Mouse (Mus musculus) midbrain, embryonic 11.5 days (tissue): Measurements from ENCODE around the gene Mrpl32. TPM values are rescaled to one million over a fixed set of nuclear protein-coding genes. Genes with fewer than 3 reads are reported as not detected.

ENCODE experiments used
- ATAC-seq: fragments of 200-750 bp; cut with Nextera tagmentation; 2 replicates; pipeline ENCODE4 v1.8.0; 2017; ENCODE audit warnings: moderate TSS enrichment, moderate library complexity; ENCODE audit not compliant: low FRiP score
- DNase-seq: peaks from one replicate; pipeline ENCODE4 v3.0.0; 2015; ENCODE audit warnings: low spot score; ENCODE audit errors: missing footprints
- H3K27ac ChIP-seq: fragments of 300-500 bp; sonication (generic); 2 replicates; pipeline ENCODE4 v1.5.1; 2014; ENCODE audit warnings: low read depth, low read length
- H3K27me3 ChIP-seq: fragments of 300-500 bp; sonication (generic); 2 replicates; pipeline ENCODE4 v1.6.1; 2014; ENCODE audit warnings: mild to moderate bottlenecking, low read length, moderate library complexity, mixed read lengths; ENCODE audit not compliant: control insufficient read depth, insufficient read depth
- H3K36me3 ChIP-seq: fragments of 300-500 bp; sonication (generic); 2 replicates; pipeline ENCODE4 v1.6.1; 2014; ENCODE audit warnings: mild to moderate bottlenecking, low read length, moderate library complexity, mixed read lengths; ENCODE audit not compliant: control insufficient read depth, insufficient read depth
- H3K4me1 ChIP-seq: fragments of 300-500 bp; sonication (generic); 2 replicates; pipeline ENCODE4 v1.6.1; 2014; ENCODE audit warnings: low read length; ENCODE audit not compliant: control insufficient read depth, insufficient read depth
- H3K4me2 ChIP-seq: fragments of 300-500 bp; sonication (generic); 2 replicates; pipeline ENCODE4 v1.6.1; 2014; ENCODE audit warnings: mild to moderate bottlenecking, moderate library complexity
- H3K4me3 ChIP-seq: fragments of 300-500 bp; sonication (generic); 2 replicates; pipeline ENCODE4 v1.5.1; 2014; ENCODE audit warnings: low read depth, low read length
- H3K9ac ChIP-seq: fragments of 300-500 bp; sonication (generic); 2 replicates; pipeline ENCODE4 v1.6.1; 2014; ENCODE audit warnings: low read length
- H3K9me3 ChIP-seq: fragments of 300-500 bp; sonication (generic); 2 replicates; pipeline ENCODE4 v1.6.1; 2016; ENCODE audit warnings: low read length; ENCODE audit not compliant: control insufficient read depth
- WGBS: fragments of 180-500 bp; shearing (Covaris S2); extraction: QIAGEN DNeasy Blood & Tissue Kit; methylation state at CpG from one replicate; pipeline ENCODE4 v1.1.7; 2014; 5-methylcytosine and 5-hydroxymethylcytosine counted together
- polyA plus RNA-seq: library from polyadenylated mRNA; unstranded; fragments of >200 nt; fragmentation: Nextera tagmentation; extraction: Ambion mirVana; gene quantifications from 2 replicates; pipeline ENCODE4 v1.2.1, GENCODE M21; 2014

Gene Mrpl32
- polyA plus RNA-seq, 1 experiment from 2014 or later, result 121 TPM

GRCm38 (mm10) chr13:14580392-14580791 lies 32.6 kb downstream of the Mrpl32 start:
- no peak overlapping the region for H3K4me2 ChIP-seq
- no peak for ATAC-seq
- 83% methylated on average over 3 of the region's 3 CpGs for WGBS

DNA sequence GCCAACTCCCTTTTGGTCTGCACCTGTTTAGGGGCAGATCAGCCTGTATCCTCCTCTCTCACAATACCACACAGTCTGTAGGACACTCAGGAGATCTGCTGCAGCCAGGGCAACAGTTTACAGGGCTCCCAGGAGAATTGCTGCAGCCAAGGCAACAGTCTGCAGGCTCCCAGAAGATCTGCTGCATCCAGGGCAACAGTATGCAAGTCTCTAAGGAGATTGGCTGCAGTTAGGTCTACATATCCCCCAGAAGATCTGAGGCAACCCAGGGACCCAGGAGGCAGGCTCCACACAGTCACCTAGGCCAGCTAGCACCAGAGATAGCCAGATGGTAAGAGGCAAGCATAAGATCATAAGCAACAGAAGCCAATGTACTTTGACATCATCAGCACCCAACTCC lies 38.8 kb downstream of the Mrpl32 start:
- H3K9ac ChIP-seq, result no peak overlapping the region
- no peak overlapping the region for H3K4me3 ChIP-seq
- H3K27me3 ChIP-seq, result no peaks in the 10 kb centered on the region
- H3K9me3 ChIP-seq, result no peaks in the 10 kb centered on the region; the same call in 1 of the 2 replicates
- no peaks in the 10 kb centered on the region for H3K36me3 ChIP-seq
- no peaks in the 10 kb centered on the region for H3K4me1 ChIP-seq
- H3K4me2 ChIP-seq, result no peak overlapping the region
- H3K27ac ChIP-seq, result no peak overlapping the region
- ATAC-seq (no peak), DNase-seq (no peak)

More at GRCm38 (mm10) chr13:14580392-14580791, 32.6 kb downstream of the Mrpl32 start:
- peak; percentile 41 for DNase-seq
- Histone ChIP-seq H3K4me3 (no peak overlapping the region), H3K9me3 (no peaks in the 10 kb centered on the region; the same call in 1 of the 2 replicates), H3K27me3 (no peaks in the 10 kb centered on the region), H3K36me3 (no peaks in the 10 kb centered on the region), H3K4me1 (no peaks in the 10 kb centered on the region), H3K27ac (no peak overlapping the region), H3K9ac (no peak overlapping the region)

- Histone ChIP-seq H3K27ac (no peak overlapping the region), H3K4me3 (no peak overlapping the region), H3K4me1 (no peaks in the 10 kb centered on the region), H3K4me2 (no peak overlapping the region), H3K9ac (no peak overlapping the region), H3K27me3 (no peaks in the 10 kb centered on the region), H3K9me3 (no peaks in the 10 kb centered on the region), H3K36me3 (no peaks in the 10 kb centered on the region)
- no peak for DNase-seq
- ATAC-seq, result no peak
- 94% methylated on average over 1 of the region's 1 CpGs for WGBS
Observed at GRCm38 (mm10) chr13:14561336-14561735, 51.6 kb downstream of the Mrpl32 start.

Other genes with a start within 250 kb of the Mrpl32 start
- gene Hecw1, start 89.9 kb downstream of the Mrpl32 start, polyA plus RNA-seq, result 7.4 and 7.8 TPM in 2 replicates
- 219 and 228 TPM in 2 replicates for gene Psma2, start 75 bp upstream of the Mrpl32 start, polyA plus RNA-seq
- gene AW209491, start 17.0 kb upstream of the Mrpl32 start, polyA plus RNA-seq, result 30.3 and 31.0 TPM in 2 replicates